Mouse (Mus musculus) urinary bladder, postnatal 25 days (tissue): ENCODE data around the gene Tvp23a.

ENCODE experiments used
- DNase-seq: peaks from one replicate; pipeline ENCODE4 v3.0.0; 2022; ENCODE audit warnings: low spot score

Gene Tvp23a

DNA sequence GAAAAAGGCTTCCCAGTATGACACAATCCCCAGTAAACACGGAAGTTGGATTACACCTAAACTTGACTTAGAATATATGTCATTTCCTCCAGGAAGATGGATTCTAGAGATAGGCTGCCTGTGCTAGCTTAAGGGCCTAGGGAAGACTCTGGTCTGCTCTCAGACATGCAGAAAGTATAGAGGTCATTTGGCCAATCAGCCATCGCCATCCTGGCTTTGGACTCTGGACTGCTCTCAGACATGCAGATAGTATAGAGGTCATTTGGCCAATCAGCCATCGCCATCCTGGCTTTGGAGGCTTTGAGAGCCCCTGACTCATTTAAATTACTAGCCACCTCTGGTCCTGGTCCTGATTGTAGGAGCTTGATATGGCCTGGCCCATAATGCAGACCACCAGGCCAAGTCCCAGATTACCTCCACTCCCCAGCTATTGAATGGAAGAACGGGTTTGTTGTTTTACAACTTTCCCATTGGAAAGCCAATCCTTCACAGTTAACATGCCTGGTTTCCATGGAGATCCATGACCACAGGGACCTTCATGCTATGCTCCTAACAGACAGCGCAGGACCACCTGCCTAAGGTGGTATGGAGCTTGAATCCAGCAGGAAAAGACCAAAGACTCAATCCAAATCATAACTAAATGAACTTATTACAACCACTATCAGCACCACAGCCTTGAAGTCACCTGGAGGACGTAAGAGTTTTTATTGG, 6.9 kb upstream of the Tvp23a start:
- no peak for DNase-seq

DNA sequence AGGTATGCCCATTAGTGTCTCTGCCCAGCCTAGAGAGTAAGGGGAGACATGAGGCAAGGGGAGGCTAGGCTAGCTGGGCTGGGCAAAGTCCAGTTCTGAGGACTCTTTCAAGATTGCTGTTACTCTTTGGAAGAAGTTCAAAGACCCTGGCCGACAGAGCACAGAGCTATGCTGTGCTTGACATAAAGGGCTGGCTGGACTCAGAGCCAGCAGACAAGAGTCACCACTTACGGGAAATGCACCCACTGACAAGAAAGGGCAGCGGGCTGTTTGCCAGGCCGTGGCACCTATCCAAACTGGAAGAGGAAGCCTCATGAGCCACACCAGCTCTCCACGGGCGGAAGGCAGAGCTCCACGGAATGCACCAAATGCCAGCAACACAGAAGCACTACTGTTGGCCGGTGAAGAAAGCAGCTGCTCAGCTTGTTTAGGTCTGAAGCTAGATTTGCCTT, 5.3 kb upstream of the Tvp23a start:
- peak; percentile 24 for DNase-seq

DNA sequence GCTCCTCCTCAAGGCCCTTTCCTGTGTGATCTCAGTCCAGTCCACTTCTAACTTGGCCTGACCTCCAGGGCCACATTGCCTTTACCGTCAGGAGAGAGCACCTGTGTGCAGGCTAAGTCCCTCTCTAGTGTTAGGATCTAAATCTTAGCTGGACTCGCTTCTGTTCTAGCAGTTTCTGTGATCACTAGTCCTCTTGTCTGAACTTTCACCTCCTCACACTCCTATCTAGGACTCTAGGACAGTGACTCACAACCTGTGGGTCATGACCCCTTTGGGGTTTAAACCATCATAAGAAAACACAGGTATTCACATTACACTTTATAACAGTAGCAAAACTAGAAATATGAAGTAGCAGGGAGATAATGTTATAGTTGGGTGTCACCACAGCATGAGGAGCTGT, 4.7 kb upstream of the Tvp23a start:
- no peak for DNase-seq

DNA sequence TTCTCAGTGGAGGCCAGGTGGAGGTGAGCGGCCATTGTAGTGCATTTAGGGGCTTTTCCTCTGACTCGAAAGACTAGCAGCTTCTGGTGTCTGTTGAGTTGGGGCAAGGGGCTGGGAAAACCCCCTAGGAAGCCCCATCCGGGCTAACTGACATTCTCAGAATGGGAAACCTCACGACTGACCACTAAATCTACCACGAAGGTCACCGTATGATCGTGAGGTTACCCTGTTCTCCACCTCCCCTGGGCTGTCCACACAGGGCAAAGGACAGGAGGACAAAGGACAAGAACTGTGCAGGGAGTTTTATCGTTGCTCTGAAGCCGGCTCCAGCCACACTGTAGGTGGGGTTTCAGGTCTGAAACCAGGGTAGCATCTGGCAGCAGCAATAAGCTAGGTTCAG, 1.8 kb upstream of the Tvp23a start:
- DNase-seq: no peak

DNA sequence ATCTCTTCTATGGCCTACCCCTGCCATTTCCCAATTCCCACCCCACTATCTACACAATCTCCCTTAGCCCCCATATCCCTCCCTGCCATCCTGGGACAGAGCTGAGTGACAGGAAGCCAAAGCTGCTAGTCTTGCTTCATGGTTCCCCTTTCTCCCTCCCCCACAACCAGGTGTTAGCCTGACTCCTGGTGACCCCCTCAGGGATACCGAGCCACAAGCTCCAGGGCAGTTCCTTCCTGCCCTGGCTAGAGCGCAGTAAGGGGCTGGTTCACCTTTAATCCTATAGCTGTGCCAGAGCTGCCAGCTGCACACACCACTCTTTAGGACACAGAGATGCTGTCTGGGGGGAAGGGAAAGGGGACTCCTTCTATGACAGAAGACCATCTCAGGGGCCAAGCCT, 619 bp upstream of the Tvp23a start:
- no peak for DNase-seq

DNA sequence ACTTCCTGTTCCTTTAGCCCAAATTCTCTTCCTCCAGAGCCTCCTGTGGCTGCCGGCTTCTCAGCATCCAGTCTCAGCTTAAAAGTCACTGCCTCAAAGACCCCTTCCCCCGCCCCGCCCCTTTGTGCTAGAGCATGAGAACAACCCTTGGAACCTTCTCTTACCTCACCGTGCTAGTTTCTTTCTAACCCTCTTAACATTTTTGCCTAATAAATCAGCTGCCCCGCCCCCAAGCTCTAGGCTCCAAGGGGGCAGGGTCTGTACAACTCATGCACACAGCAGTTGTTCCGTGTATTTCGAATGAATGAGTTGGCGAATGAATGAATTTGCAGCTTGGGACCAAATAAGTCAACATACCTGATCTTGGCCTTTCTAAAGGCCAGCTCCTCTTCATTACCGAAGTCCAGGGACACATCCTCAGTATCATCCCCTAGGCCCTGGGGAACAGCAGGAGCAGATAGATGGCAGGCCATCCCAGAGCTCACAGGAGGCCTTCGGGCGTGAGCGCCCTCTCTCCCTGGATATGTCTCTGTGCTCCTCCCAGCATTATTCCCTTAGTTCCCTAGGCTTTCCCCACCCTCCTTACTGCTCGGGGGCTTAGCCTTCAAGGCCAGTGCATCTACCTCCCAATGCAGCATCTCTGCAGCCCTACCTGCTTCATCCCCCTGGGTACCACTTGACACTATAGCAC, 444 bp downstream of the Tvp23a start:
- DNase-seq: no peak

DNA sequence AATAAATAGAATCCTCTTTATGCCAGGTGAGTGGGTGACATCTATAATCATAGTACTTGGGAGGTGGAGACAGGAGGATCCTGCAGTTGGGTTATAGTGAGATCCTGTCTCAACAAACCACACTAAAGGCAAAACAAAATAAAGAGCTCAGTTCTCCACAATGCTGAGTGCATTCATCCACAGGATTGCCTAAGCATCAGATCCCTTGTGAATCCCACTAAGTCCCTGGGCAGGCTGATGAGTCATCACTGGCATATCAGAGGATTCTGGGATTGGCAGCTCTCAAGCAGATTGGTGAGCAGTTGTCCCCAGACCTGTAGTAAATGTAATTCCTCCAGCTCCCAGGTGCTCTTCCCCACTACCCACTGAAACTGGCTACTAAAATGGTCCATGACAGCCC, 3.4 kb downstream of the Tvp23a start:
- DNase-seq: no peak

DNA sequence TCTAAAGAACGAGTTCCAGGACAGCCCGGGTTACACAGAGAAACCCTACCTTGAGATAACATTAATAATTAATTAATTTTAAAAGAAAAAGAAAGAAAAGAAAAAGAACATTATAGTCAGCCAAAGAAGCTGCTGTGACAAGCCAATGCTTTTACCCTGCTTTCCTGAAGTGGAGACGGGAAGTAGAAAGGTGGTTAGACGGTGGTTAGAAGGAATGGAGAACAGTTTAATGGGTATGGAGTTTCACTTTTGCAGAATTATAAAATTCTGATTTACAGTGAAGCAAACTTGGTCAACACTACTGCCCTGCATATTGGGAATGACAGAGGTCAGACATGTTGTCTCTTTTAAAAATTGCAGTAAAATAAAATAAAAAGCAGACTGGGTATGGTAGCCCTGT, 5.4 kb downstream of the Tvp23a start:
- DNase-seq: no peak

DNA sequence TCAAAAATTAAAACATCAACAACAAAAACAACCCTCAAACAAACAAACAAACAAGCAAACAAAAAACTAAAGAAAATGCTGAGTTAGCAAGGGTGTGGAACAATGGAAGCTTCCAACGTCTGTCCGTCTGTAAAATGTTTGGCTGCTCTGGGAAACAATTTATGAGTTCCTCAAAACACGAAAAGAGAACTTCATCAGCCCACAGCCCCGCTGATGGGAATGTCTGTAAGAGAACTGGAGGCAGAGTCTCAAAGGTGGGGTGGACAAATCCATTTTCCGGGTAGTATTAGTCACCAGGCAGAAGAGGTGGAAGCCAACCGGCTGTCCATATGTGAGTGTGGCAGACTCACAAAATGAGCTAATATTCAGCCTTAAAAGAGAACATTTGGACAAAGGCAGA, 5.8 kb downstream of the Tvp23a start:
- no peak for DNase-seq

DNA sequence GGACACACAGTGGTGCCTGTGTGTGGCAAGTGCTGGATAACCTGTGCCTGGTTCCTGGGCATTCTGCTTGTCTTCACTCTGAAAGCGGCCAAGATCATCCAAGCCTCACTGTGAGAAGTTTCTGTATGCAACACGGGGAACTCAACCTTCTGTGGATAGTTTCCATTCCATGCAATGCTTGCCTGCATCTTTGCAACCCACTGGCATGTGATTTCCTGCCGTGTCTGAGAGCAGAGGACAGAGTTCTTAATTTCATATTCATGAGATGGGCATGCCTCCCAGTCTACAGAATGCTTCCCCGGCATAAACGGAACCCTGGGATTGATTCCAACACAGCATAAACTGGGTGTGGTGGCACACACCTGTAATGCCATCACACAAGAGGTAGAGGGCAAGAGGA, 9.1 kb downstream of the Tvp23a start:
- no peak for DNase-seq

DNA sequence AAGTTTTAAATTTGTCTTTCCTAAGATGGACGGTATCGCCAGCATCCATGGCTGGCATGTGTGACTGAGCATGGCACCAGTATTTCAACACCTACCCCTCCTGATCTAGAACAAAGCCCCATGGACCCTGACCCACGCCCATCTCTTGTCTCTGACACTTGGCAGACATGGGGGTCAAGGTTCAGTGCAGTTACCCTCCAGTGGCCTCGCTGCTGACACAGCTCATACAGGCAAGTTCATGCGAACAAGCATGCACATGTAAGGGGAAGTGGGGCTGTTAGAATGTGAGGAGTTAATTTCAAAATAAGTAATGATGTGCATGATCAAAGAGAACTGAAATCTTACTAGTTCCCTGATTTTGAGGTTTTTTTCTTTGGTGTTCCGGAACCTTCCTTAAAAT, 11.0 kb downstream of the Tvp23a start:
- DNase-seq: no peak

DNA sequence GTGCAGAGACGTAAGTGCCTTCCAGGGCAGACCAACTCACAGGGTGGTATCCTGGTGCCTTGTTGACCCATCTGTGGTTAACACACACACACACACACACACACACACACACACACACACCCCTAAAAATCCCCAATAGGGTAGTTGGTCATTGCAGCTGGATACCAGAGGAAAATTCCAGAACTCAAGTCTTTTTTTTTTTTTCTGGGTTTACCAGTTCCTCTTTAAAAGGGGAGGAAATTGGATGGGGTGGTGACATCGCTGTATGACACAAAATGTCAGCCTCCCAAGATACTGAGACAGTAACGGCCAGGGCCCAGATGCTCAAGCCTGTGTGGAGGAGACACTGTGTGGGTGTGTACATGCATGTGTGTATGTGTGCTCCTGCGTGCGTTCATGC, 13.8 kb downstream of the Tvp23a start:
- DNase-seq: no peak

DNA sequence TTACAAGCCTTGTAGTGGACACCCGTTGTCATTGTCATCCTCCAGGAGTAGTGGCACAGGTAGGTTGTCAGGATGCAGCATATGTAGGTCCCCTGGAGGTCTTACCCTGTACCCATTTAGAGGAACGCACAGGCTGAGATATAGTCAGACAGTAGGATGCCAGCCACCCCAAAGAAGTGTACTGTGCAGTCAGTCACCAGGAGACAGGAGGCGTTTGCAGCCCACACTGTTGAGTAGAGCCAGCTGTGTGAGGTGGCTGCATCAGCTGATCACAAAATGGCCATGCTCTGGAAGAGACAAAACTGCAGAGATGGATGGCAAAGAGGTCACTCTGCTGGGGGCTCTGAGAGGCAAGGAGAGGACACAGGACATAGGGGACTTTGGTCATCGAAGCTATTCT, 14.8 kb downstream of the Tvp23a start:
- DNase-seq: no peak

DNA sequence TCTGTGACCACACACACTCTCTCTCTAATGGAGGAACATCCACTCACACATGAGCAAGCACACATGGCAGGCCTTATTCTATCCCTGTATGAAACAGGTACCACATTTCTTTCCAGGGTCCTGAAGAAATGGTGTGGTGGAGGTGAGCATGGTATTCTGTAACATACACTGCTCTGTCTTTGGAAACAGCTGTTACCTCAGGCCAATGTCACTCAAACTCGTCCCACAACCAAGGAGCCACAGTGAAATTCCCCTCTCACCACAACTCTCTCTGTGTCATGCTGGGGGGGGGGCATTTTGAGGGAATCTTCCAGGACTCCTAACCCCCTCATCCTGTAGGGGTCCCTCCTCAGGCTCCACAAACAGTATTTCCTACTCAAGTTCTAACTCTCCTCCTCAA, 15.3 kb downstream of the Tvp23a start:
- DNase-seq: no peak

DNA sequence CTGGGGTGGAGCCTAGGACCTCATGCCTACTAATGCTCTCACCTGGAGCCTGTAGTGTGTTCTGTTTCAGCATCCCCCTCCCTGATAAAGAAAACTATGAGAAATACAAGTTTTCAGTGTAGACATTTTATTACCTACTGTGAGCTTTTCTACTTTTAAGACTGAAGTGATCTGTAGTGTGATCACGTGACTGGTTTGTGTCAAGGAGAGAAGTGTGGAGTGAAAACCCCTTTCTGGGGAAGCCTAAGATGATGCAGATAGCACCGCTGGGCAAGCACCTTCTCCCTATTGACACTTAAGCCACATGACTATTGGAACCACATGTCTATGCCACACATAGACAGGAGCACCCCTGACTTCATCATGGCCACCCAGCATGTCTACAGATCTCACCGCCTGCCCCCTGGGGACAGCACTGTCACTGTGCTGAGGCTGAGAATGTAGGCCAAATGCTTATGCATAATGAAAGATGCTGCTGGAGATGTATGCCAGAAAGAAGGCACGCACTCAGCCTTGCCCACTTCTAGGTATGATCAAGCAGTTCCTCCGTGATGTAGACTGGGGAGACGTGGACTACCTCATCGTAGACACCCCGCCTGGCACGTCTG, 26.6 kb downstream of the Tvp23a start:
- DNase-seq: no peak

DNA sequence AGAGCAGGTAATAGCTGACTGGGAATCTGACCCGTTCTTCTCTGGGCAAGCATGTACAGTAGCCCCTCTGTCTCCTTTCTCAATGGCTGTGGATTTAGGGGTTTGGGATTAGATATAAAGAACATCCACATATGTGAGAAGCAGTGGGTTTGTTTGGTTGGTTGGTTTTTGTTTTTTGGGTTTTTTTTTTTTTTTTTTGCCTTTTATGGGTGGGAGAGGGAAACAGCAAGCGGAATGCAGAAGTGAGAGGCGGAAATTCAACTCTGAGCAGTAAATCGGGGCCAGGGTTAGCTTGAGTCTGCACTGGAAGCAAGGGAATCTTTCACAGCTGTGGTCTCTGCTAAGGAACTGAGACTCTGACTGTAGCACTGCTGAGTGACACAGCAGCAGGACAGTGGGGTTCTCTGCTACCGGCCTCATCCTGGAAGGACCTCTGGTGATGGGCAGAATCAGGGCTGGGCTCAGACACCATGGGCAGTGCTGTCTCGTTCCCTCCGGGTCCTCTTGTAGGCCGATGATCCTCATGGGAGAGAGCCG, 29.4 kb downstream of the Tvp23a start:
- no peak for DNase-seq

DNA sequence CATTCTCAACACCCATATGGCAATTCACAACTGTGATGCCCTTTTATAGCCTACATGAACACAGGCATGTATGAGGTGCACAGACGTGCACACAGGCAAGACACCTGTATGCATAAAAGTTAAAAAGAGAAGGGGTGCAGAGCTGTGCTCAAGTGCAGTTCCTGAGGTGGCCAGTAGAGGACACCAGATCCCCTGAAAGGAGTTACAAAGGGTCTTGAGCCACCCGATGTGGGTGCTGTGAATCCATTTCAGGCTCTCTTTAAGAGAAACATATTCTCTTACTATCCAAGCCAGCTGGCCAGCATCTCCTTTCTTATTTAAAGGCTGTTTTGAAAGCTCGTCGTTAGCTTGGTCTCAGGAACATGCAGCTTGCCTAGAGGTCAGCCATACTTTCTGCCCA, 30.3 kb downstream of the Tvp23a start:
- DNase-seq: no peak

DNA sequence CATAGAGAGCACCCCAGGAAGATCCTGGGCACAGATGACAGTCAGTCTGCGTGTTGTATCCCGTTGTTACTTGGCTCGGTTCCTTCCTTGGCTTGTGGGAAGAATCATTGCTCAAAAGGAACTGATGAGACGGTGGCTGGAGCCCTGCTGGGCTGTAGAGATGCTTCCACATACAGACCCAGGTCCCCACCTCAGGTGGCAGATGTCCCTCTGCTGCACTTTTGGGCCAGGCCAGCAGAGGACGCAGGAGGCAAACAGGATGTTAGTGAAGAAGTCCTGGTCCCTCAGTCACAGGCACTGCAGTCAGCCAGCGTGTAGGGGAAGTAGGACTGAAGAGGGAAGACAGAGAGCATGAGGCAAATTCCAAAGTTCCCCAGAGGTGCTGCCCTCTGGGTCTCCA, 31.2 kb downstream of the Tvp23a start:
- no peak for DNase-seq

DNA sequence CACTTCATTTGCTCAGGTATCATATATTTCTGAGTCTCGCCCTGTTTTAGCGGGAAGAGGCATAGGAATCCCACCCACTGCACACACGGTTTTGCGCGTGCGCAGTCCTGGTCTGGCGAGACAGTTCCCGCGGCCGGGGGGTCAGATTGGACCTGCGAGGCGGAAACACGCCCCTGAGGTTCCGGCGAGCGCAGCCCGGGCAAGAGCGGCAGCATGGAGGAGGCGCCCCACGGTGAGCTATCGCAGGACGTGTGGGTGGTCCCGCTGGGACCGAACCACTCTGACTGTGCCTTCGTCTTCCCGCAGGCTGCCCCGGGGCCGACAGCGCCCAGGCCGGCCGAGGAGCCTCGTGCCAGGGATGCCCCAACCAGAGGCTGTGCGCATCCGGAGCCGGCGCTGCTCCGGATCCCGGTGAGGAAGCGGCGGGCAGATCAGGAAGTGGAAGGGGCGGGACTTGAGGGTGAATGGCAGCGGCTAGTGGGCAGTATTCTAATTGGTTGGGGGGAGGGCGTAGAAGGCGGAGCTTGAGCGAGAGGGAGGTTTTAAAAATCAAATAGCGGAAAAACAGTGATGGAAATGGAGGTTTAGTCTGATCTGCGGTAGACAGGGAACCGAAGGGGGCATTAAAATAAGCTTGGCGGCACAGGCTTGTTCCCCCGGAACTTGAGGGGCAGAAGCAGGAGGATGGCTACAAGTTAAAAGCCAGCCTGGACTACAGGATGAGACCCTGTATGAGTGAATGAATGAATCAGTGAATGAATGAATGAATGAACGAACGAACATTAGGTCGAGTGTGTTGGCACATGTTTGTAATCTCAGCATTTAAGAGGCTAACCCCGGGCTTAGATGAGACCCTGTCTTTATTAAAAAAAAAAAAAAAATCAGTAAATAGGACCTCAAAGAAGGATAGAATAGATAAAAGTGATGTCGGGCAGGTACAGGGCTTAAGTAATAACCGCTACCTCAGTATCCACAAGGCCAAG, 35.1 kb downstream of the Tvp23a start, which contains the start of gene Nubp1:
Nubp1 (plus strand) TSS at position 185 of the 983 bp plus-strand sequence.
- DNase-seq: peak; percentile 92

DNA sequence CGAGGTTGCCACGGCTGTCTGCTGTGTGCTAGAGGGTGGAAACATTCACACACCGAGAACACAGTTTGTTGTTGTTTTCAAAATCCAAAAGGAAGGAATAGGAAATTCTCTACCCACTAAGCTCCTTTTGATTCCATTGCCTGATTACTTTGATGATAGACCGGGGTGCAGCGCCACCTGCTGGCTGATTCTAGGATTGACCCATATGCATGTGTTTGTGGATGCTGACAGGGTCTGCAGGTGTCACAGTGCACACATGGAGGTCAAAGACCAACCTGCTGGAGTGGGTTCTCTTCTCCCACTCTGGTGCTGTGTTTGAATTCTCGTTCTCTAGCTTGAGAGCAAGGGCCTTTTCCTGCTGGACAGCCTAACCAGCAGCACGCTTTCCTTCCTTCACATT, 48.0 kb downstream of the Tvp23a start:
- peak; percentile 85 for DNase-seq

DNA sequence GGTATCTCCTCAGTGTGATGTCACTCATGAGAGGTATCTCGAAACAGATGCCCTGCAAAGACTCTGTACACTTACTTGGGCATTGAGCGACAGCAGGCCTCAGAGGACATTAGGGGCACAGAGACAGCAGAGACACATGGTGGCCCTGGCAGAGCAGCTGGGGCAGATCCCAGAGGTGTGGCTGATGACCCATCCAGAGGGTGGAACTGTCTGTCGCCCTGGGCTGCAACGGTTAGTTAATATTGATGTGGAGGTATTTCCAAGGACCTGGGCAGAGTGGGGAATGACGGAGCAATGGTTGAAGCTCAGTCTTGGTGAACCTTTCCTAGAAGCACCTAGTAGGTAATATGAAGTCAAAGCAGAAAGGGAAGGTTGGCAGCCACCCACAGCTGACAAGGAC, 48.4 kb downstream of the Tvp23a start:
- DNase-seq: no peak
